8 mouse cellular contexts compared by ENCODE assay signal in the genomic region with DNA sequence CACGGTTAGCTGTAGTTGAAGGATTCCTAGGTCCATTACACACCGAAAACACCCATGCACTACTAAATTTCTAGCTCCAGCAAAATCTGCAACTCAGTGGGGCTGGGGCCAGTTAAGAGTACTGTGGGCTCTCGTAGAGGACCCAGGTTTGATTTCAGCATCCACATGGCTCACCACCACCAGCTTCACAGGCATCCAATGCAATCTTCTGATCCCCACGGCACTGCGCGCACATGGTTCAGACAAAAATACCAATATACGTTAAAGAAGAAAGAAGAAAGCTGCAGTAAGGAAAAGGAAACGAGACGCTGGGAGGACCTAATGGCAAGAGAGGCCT. TPM values are rescaled to one million over a fixed set of nuclear protein-coding genes. Genes with fewer than 3 reads are reported as not detected.
A peak's percentile ranks its signal among the peaks of the same experiment; 100 is the strongest.
DNase-seq lines count a peak whose midpoint lies in the region; ATAC-seq and TF ChIP-seq lines count a peak whose summit lies in the region.

No protein-coding gene starts in this region.

- peak; percentile 43 for ATAC-seq in hindbrain, embryonic 13.5 days (ENCODE audit: low FRiP score)
- ATAC-seq in midbrain, embryonic 11.5 days (ENCODE audit: low FRiP score), result peak; percentile 40

- H3K4me2 ChIP-seq in hindbrain, embryonic 13.5 days, result peak overlapping the region; percentile 76
- peak overlapping the region; percentile 64 for H3K4me2 ChIP-seq in midbrain, embryonic 11.5 days

- intact Hi-C loops in left cerebral cortex, postnatal 36 days (cut with DNase I), result loop anchor here (5.0 kb wide), 1 partner anchor 36 kb away; the partner anchor contains the start of gene Dhps

- no peaks in the 10 kb centered on the region for H3K27me3 ChIP-seq in kidney, adult 2 months (replicated peaks; ENCODE audit: control insufficient read depth, insufficient read depth, low read length)
- H3K27me3 ChIP-seq in hindbrain, embryonic 13.5 days, result no peaks in the 10 kb centered on the region
- no peaks in the 10 kb centered on the region for H3K27me3 ChIP-seq in midbrain, embryonic 11.5 days (ENCODE audit: control insufficient read depth, insufficient read depth, low read length)

- no peak for TF ChIP-seq CTCF in kidney, adult 2 months (conservative IDR thresholded peaks at IDR 0.05; ENCODE audit: insufficient read depth, insufficient read length, low read depth, low read length)
- TF ChIP-seq CTCF in bone marrow, adult 2 months (IDR thresholded peaks at IDR 0.05; ENCODE audit: control insufficient read depth, insufficient read depth, low read length), result no peak

- H3K27ac ChIP-seq in kidney, adult 2 months (ENCODE audit: insufficient read depth, low read depth, low read length), result peak overlapping the region; percentile 73
- H3K27ac ChIP-seq in bone marrow, adult 2 months (ENCODE audit: control insufficient read depth, insufficient read depth, low read depth, low read length, poor library complexity), result peak overlapping the region; percentile 63
- H3K27ac ChIP-seq in hindbrain, embryonic 13.5 days, result peak overlapping the region; percentile 87
- peak overlapping the region; percentile 35 for H3K27ac ChIP-seq in midbrain, embryonic 11.5 days (ENCODE audit: low read depth, low read length)

- H3K36me3 ChIP-seq in kidney, adult 2 months (ENCODE audit: control insufficient read depth, insufficient read depth, low read length), result no peaks in the 10 kb centered on the region
- H3K36me3 ChIP-seq in hindbrain, embryonic 13.5 days, result peaks cover 33% of the 10 kb centered on the region
- peaks cover 11% of the 10 kb centered on the region; the same call in 1 of the 2 replicates for H3K36me3 ChIP-seq in midbrain, embryonic 11.5 days (ENCODE audit: control insufficient read depth, insufficient read depth, low read length)

- DNase-seq in kidney, adult 2 months, result no peak
- DNase-seq in kidney, postnatal 25 days, result no peak
- no peak for DNase-seq in midbrain, embryonic 11.5 days (ENCODE audit: low spot score, missing footprints)
- DNase-seq in thymus, postnatal 10 days (ENCODE audit: low spot score in 2 of 2), result no peak
- DNase-seq in adrenal gland, postnatal 36 days, result no peak
- no peak for DNase-seq in left cerebral cortex, postnatal 36 days (ENCODE audit: low spot score in 2 of 2)

- H3K9me3 ChIP-seq in hindbrain, embryonic 13.5 days, result no peaks in the 10 kb centered on the region
- H3K9me3 ChIP-seq in midbrain, embryonic 11.5 days (ENCODE audit: control insufficient read depth, low read length), result no peaks in the 10 kb centered on the region

- H3K4me3 ChIP-seq in kidney, adult 2 months (ENCODE audit: insufficient read depth, low read depth, low read length), result peak overlapping the region; percentile 80
- peak overlapping the region; percentile 89 for H3K4me3 ChIP-seq in bone marrow, adult 2 months (replicated peaks; ENCODE audit: control insufficient read depth, low read depth, low read length)
- H3K4me3 ChIP-seq in hindbrain, embryonic 13.5 days, result peak overlapping the region; percentile 82
- H3K4me3 ChIP-seq in midbrain, embryonic 11.5 days (ENCODE audit: low read depth, low read length), result peak overlapping the region; percentile 80

- peak overlapping the region; percentile 79 for H3K9ac ChIP-seq in hindbrain, embryonic 13.5 days
- peak overlapping the region; percentile 76 for H3K9ac ChIP-seq in midbrain, embryonic 11.5 days (ENCODE audit: low read length)

- under 1% methylated on average over 9 of the region's 9 CpGs for WGBS in kidney, adult 2 months
- under 1% methylated on average over 9 of the region's 9 CpGs for WGBS in bone marrow, adult 2 months
- 0% methylated on average over 9 of the region's 9 CpGs for WGBS in hindbrain, embryonic 13.5 days
- WGBS in midbrain, embryonic 11.5 days, result under 1% methylated on average over 9 of the region's 9 CpGs

- no peak for TF ChIP-seq POLR2A in kidney, adult 2 months (IDR thresholded peaks at IDR 0.05; ENCODE audit: low read depth, low read length)
- TF ChIP-seq POLR2A in bone marrow, adult 2 months (IDR thresholded peaks at IDR 0.05; ENCODE audit: borderline replicate concordance, control insufficient read depth, low read depth, low read length), result no peak

- H3K4me1 ChIP-seq in kidney, adult 2 months (ENCODE audit: control insufficient read depth, insufficient read depth, low read length), result peaks cover 29% of the 10 kb centered on the region
- peaks cover 1% of the 10 kb centered on the region; the same call in 1 of the 2 replicates for H3K4me1 ChIP-seq in bone marrow, adult 2 months (ENCODE audit: control insufficient read depth, insufficient read depth, low read length)
- H3K4me1 ChIP-seq in hindbrain, embryonic 13.5 days (replicated peaks), result peaks cover 32% of the 10 kb centered on the region
- peaks cover 21% of the 10 kb centered on the region for H3K4me1 ChIP-seq in midbrain, embryonic 11.5 days (ENCODE audit: control insufficient read depth, insufficient read depth, low read length)

RNA-seq across cellular contexts. Expression of gene Tnpo2, which starts 0.4 kb away (rescaled TPM):
- polyA plus RNA-seq in kidney, adult 2 months (2012; rRNA removed), result 36.1 and 45.0 TPM in 2 replicates
- 35.5 and 49.9 TPM in 2 replicates for polyA plus RNA-seq in bone marrow, adult 2 months (2011; ENCODE audit: insufficient read depth, insufficient read length, low replicate concordance, missing spikeins)
- polyA plus RNA-seq in hindbrain, embryonic 13.5 days (2015; fragmentation: Nextera tagmentation; extraction: Ambion mirVana), result 48.8 and 54.7 TPM in 2 replicates
- 19.5 and 19.9 TPM in 2 replicates for polyA plus RNA-seq in midbrain, embryonic 11.5 days (2014; fragmentation: Nextera tagmentation; extraction: Ambion mirVana)
- 10 to 100 TPM; 76.4 to 88.2 TPM for total RNA-seq in adrenal gland, postnatal 36 days (2021)
- 100 to 1,000 TPM; 160 to 169 TPM for total RNA-seq in left cerebral cortex, postnatal 36 days (2021)

RNA-seq across cellular contexts. Expression of gene Trir, which starts 9.7 kb away (rescaled TPM):
- 103 and 111 TPM in 2 replicates for polyA plus RNA-seq in kidney, adult 2 months (2012; rRNA removed)
- 240 and 300 TPM in 2 replicates for polyA plus RNA-seq in bone marrow, adult 2 months (2011; ENCODE audit: insufficient read depth, insufficient read length, low replicate concordance, missing spikeins)
- polyA plus RNA-seq in hindbrain, embryonic 13.5 days (2015; fragmentation: Nextera tagmentation; extraction: Ambion mirVana), result 139 and 141 TPM in 2 replicates
- polyA plus RNA-seq in midbrain, embryonic 11.5 days (2014; fragmentation: Nextera tagmentation; extraction: Ambion mirVana), result 164 and 180 TPM in 2 replicates
- 100 to 1,000 TPM; 157 to 178 TPM for total RNA-seq in adrenal gland, postnatal 36 days (2021)
- total RNA-seq in left cerebral cortex, postnatal 36 days (2021), result 100 to 1,000 TPM; 124 to 132 TPM

RNA-seq across cellular contexts. Expression of gene Asna1, which starts 11.3 kb away (rescaled TPM):
- 266 and 270 TPM in 2 replicates for polyA plus RNA-seq in kidney, adult 2 months (2012; rRNA removed)
- polyA plus RNA-seq in bone marrow, adult 2 months (2011; ENCODE audit: insufficient read depth, insufficient read length, low replicate concordance, missing spikeins), result 20.7 and 46.6 TPM in 2 replicates
- 151 and 157 TPM in 2 replicates for polyA plus RNA-seq in hindbrain, embryonic 13.5 days (2015; fragmentation: Nextera tagmentation; extraction: Ambion mirVana)
- polyA plus RNA-seq in midbrain, embryonic 11.5 days (2014; fragmentation: Nextera tagmentation; extraction: Ambion mirVana), result 129 TPM in 2 replicates
- total RNA-seq in adrenal gland, postnatal 36 days (2021), result 10 to 100 TPM; 91.0 to 93.4 TPM
- total RNA-seq in left cerebral cortex, postnatal 36 days (2021), result 100 to 1,000 TPM; 119 to 143 TPM

RNA-seq across cellular contexts. Expression of gene Best2, which starts 22.0 kb away (rescaled TPM):
- polyA plus RNA-seq in kidney, adult 2 months (2012; rRNA removed), result not detected in 2 replicates
- polyA plus RNA-seq in bone marrow, adult 2 months (2011; ENCODE audit: insufficient read depth, insufficient read length, low replicate concordance, missing spikeins), result not detected in 2 replicates
- polyA plus RNA-seq in hindbrain, embryonic 13.5 days (2015; fragmentation: Nextera tagmentation; extraction: Ambion mirVana), result not detected in 2 replicates
- polyA plus RNA-seq in midbrain, embryonic 11.5 days (2014; fragmentation: Nextera tagmentation; extraction: Ambion mirVana), result not detected in 2 replicates
- total RNA-seq in adrenal gland, postnatal 36 days (2021), result not detected
- not detected for total RNA-seq in left cerebral cortex, postnatal 36 days (2021)

RNA-seq across cellular contexts. Expression of gene Fbxw9, which starts 23.5 kb away (rescaled TPM):
- 32.6 and 39.6 TPM in 2 replicates for polyA plus RNA-seq in kidney, adult 2 months (2012; rRNA removed)
- polyA plus RNA-seq in bone marrow, adult 2 months (2011; ENCODE audit: insufficient read depth, insufficient read length, low replicate concordance, missing spikeins), result 4.1 and 14.3 TPM in 2 replicates
- 59.2 and 66.2 TPM in 2 replicates for polyA plus RNA-seq in hindbrain, embryonic 13.5 days (2015; fragmentation: Nextera tagmentation; extraction: Ambion mirVana)
- polyA plus RNA-seq in midbrain, embryonic 11.5 days (2014; fragmentation: Nextera tagmentation; extraction: Ambion mirVana), result 22.4 and 25.8 TPM in 2 replicates
- 10 to 100 TPM; 13.0 to 20.5 TPM for total RNA-seq in adrenal gland, postnatal 36 days (2021)
- total RNA-seq in left cerebral cortex, postnatal 36 days (2021), result 10 to 100 TPM; 21.7 to 22.8 TPM

Comparison
In these comparisons a context has a peak if more than half of its experiments do, and no peak if none do; other contexts are left out.
1. H3K27ac ChIP-seq: peak in every context shown above with its lines; median percentile 87 in hindbrain, embryonic 13.5 days; 73 in kidney, adult 2 months; 63 in bone marrow, adult 2 months; 35 in midbrain, embryonic 11.5 days.